Comparison of ENCODE assay signal across 10 mouse cellular contexts in the genomic region with DNA sequence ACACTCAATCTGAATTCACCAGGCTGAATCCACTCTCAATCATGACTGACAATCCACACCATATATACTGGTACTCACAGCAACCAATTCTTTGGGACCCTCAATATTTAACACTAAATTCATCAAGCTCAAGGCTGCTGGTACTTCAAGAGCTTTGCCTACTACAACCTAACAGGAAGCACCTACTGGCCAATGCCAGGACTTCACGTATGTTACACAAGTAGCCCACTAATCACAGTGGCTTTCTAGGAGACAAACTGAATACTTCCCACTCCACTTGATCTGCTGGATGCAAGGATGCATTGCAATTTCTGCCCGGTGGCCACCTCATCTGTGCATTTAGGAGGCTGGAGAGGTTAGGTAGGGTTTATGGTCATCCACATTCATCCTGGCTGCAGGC. TPM values are rescaled to one million over a fixed set of nuclear protein-coding genes. Genes with fewer than 3 reads are reported as not detected.
DNase-seq lines count a peak whose midpoint lies in the region; ATAC-seq and TF ChIP-seq lines count a peak whose summit lies in the region.
"Had no signal": no experiment of that assay in that cellular context is flagged by ENCODE, and none has a peak within 500 bp of the region (broad histone marks: within the 10 kb centered on the region; RNA-seq: fewer than 3 reads in every experiment).

No protein-coding gene starts in this region.

- no peaks in the 10 kb centered on the region for H3K9me3 ChIP-seq in kidney, embryonic 14.5 days (ENCODE audit: control insufficient read depth, low read length)
- H3K9me3 ChIP-seq in CH12.LX (replicated peaks; ENCODE audit: low read length): no peaks in the 10 kb centered on the region
- H3K9me3 ChIP-seq in forebrain, embryonic 15.5 days: no peaks in the 10 kb centered on the region
- H3K9me3 ChIP-seq in liver, postnatal 0 days (ENCODE audit: low read length): no peaks in the 10 kb centered on the region
- H3K9me3 ChIP-seq: G1E had no signal

- peak overlapping the region; percentile 35; the same call in 1 of the 2 replicates for H3K9ac ChIP-seq in kidney, embryonic 14.5 days (ENCODE audit: low read depth, low read length)
- H3K9ac ChIP-seq in CH12.LX (ENCODE audit: insufficient read depth, low read depth): peak overlapping the region; percentile 56
- H3K9ac ChIP-seq in forebrain, embryonic 15.5 days (replicated peaks): 0 out of 2 replicates have a peak overlapping the region, but pooled peaks have one; percentile 15
- H3K9ac ChIP-seq in liver, postnatal 0 days (replicated peaks): no peak overlapping the region

- TF ChIP-seq RAD21 in CH12.LX (IDR thresholded peaks at IDR 0.05; ENCODE audit: low read depth, low read length): no peak

- H3K36me3 ChIP-seq in kidney, embryonic 14.5 days (ENCODE audit: control insufficient read depth, insufficient read depth, low read length): peaks cover 29% of the 10 kb centered on the region
- H3K36me3 ChIP-seq in CH12.LX (replicated peaks in 1 of 2; ENCODE audit: control insufficient read depth in 1 of 2, insufficient read depth in 1 of 2, low read length in 1 of 2): peaks cover 17% of the 10 kb centered on the region in 2 experiments
- peaks cover 25% of the 10 kb centered on the region for H3K36me3 ChIP-seq in forebrain, embryonic 15.5 days
- peaks cover 24% of the 10 kb centered on the region for H3K36me3 ChIP-seq in liver, postnatal 0 days (replicated peaks; ENCODE audit: insufficient read depth, low read length)

- no peak for TF ChIP-seq EP300 in CH12.LX (IDR thresholded peaks at IDR 0.05; ENCODE audit: low read length)
- TF ChIP-seq EP300 in liver, postnatal 0 days (IDR thresholded peaks at IDR 0.05; ENCODE audit: low read depth): no peak

- in situ Hi-C loops in CH12.LX (cut with MboI; ENCODE audit: low pct_ligation_motif_present, low pct_unique_long_range_greater_than_20kb, low sequenced_read_pairs): no loop called here

- no peaks in the 10 kb centered on the region for H3K27me3 ChIP-seq in kidney, embryonic 14.5 days (ENCODE audit: control insufficient read depth, insufficient read depth, low read length)
- no peaks in the 10 kb centered on the region for H3K27me3 ChIP-seq in CH12.LX (replicated peaks)
- H3K27me3 ChIP-seq in forebrain, embryonic 15.5 days: no peaks in the 10 kb centered on the region
- no peaks in the 10 kb centered on the region for H3K27me3 ChIP-seq in liver, postnatal 0 days (ENCODE audit: insufficient read depth, low read length)

- TF ChIP-seq CTCF in CH12.LX (conservative IDR thresholded peaks at IDR 0.05 in 1 of 2, IDR thresholded peaks at IDR 0.05 in 1 of 2; ENCODE audit: low read depth in 2 of 2, low read length in 2 of 2): peak in 1 of 2 experiments; percentile 17; a peak in 1 of 4 replicates
- peak; percentile 33; the same call in 1 of the 2 replicates for TF ChIP-seq CTCF in liver, postnatal 0 days (IDR thresholded peaks at IDR 0.05; ENCODE audit: low read depth)

- ATAC-seq in kidney, embryonic 14.5 days (ENCODE audit: low FRiP score, low TSS enrichment): no peak
- no peak for ATAC-seq in forebrain, embryonic 15.5 days (replicated peaks)
- no peak for ATAC-seq in liver, postnatal 0 days

- H3K4me1 ChIP-seq in kidney, embryonic 14.5 days (ENCODE audit: control insufficient read depth, insufficient read depth, low read length): peaks cover 18% of the 10 kb centered on the region
- peaks cover 19 to 43% of the 10 kb centered on the region in 2 experiments for H3K4me1 ChIP-seq in CH12.LX (ENCODE audit: control insufficient read depth in 1 of 2, insufficient read depth in 2 of 2)
- peaks cover 39% of the 10 kb centered on the region for H3K4me1 ChIP-seq in forebrain, embryonic 15.5 days
- H3K4me1 ChIP-seq in liver, postnatal 0 days (ENCODE audit: insufficient read depth): peaks cover 29% of the 10 kb centered on the region

- no peak for TF ChIP-seq POLR2A in CH12.LX (IDR thresholded peaks at IDR 0.05; ENCODE audit: low read depth, low read length)

- peaks cover 73% of the 10 kb centered on the region for H3K79me2 ChIP-seq in CH12.LX (replicated peaks; ENCODE audit: control insufficient read depth, extremely low read depth, insufficient read depth, poor library complexity, severe bottlenecking)

- no peak for DNase-seq in kidney, postnatal 36 days
- no peak for DNase-seq in CH12.LX (ENCODE audit: extremely low read depth)
- DNase-seq in liver, postnatal 0 days: no peak
- DNase-seq in left cerebral cortex, adult 8-10 months (ENCODE audit: low spot score in 2 of 2): no peak
- DNase-seq in frontal cortex, adult 2 months (ENCODE audit: extremely low spot score in 1 of 2, low spot score in 1 of 2): no peak
- DNase-seq in thymus, postnatal 4 days: no peak
- DNase-seq: lung, postnatal 4 days had no signal

- H3K27ac ChIP-seq in kidney, embryonic 14.5 days (ENCODE audit: low read depth, low read length): no peak overlapping the region
- H3K27ac ChIP-seq in CH12.LX (ENCODE audit: insufficient read depth, low read depth): peak overlapping the region; percentile 66; the same call in 1 of the 2 replicates
- no peak overlapping the region for H3K27ac ChIP-seq in forebrain, embryonic 15.5 days (replicated peaks)
- H3K27ac ChIP-seq in liver, postnatal 0 days (ENCODE audit: low read depth): no peak overlapping the region

- dilution Hi-C loops in CH12.LX (cut with MboI; ENCODE audit: extremely low pct_ligation_motif_present, extremely low pct_unique_long_range_greater_than_20kb, low sequenced_read_pairs): no loop called here

- H3K4me3 ChIP-seq in kidney, embryonic 14.5 days (ENCODE audit: low read length): no peak overlapping the region
- peak overlapping the region; percentile 35 to 97 (median 44) for H3K4me3 ChIP-seq in CH12.LX (replicated peaks in 1 of 3; ENCODE audit: low read depth in 2 of 3, low read length in 2 of 3, poor library complexity in 1 of 3)
- H3K4me3 ChIP-seq in forebrain, embryonic 15.5 days: no peak overlapping the region
- no peak overlapping the region for H3K4me3 ChIP-seq in liver, postnatal 0 days (ENCODE audit: low read depth, low read length)

- WGBS in kidney, embryonic 14.5 days: 71% methylated on average over 2 of the region's 2 CpGs
- 77% methylated on average over 2 of the region's 2 CpGs for WGBS in forebrain, embryonic 15.5 days
- 62% methylated on average over 2 of the region's 2 CpGs for WGBS in liver, postnatal 0 days (ENCODE audit: insufficient replicate concordance)

- H3K4me2 ChIP-seq in kidney, embryonic 14.5 days (replicated peaks; ENCODE audit: low read depth, low read length): peak overlapping the region; percentile 0; the same call in 1 of the 2 replicates
- peak overlapping the region; percentile 100 for H3K4me2 ChIP-seq in CH12.LX (ENCODE audit: insufficient read depth, low read depth, poor library complexity, severe bottlenecking)
- no peak overlapping the region for H3K4me2 ChIP-seq in forebrain, embryonic 15.5 days (replicated peaks)
- H3K4me2 ChIP-seq in liver, postnatal 0 days (ENCODE audit: low read depth, low read length): peak overlapping the region; percentile 38; the same call in 1 of the 2 replicates

TF ChIP-seq in CH12.LX, 34 proteins besides CTCF, POLR2A, EP300 and RAD21:
- no peak for TF ChIP-seq SIN3A (IDR thresholded peaks at IDR 0.05; ENCODE audit: low read length)
- no peak for TF ChIP-seq USF2 (conservative IDR thresholded peaks at IDR 0.05; ENCODE audit: low read depth, low read length)
- TF ChIP-seq ZMIZ1 (IDR thresholded peaks at IDR 0.05; ENCODE audit: low read depth, low read length): no peak
- TF ChIP-seq BHLHE40 (IDR thresholded peaks at IDR 0.05; ENCODE audit: low read depth, low read length): no peak
- TF ChIP-seq MYC (IDR thresholded peaks at IDR 0.05; ENCODE audit: low read depth, low read length): no peak
- no peak for TF ChIP-seq ZC3H11A (IDR thresholded peaks at IDR 0.05; ENCODE audit: low read depth, low read length)
- no peak for TF ChIP-seq IRF4 (IDR thresholded peaks at IDR 0.05; ENCODE audit: low read depth, low read length)
- TF ChIP-seq GABPA (IDR thresholded peaks at IDR 0.05; ENCODE audit: insufficient replicate concordance, low read depth, low read length): no peak
- TF ChIP-seq NELFE (IDR thresholded peaks at IDR 0.05; ENCODE audit: low read depth, low read length): 0 out of 2 replicates have a peak, but pooled peaks have one; percentile 21
- 0 out of 2 replicates have a peak, but pooled peaks have one; percentile 15 for TF ChIP-seq JUND (conservative IDR thresholded peaks at IDR 0.05; ENCODE audit: low read depth, low read length)

RNA-seq across cellular contexts. Expression of a gene that starts 3.0 kb away (rescaled TPM):
- 228 and 351 TPM in 2 replicates for polyA plus RNA-seq in kidney, embryonic 14.5 days (2014; fragmentation: Nextera tagmentation; extraction: Ambion mirVana)
- total RNA-seq in CH12.LX (2012; rRNA removed): 186 and 259 TPM in 2 replicates
- 239 and 242 TPM in 2 replicates for total RNA-seq in CH12.LX (2014; rRNA removed)
- 204 and 205 TPM in 2 replicates for polyA plus RNA-seq in CH12.LX (2012; ENCODE audit: insufficient read length, low read depth)
- polyA plus RNA-seq in forebrain, embryonic 15.5 days (2015; fragmentation: Nextera tagmentation; extraction: Ambion mirVana): 145 TPM in 2 replicates
- polyA plus RNA-seq in liver, postnatal 0 days (2015; fragmentation: Nextera tagmentation; extraction: Ambion mirVana): 101 and 116 TPM in 2 replicates
- total RNA-seq in left cerebral cortex, adult 8-10 months (2022): 10 to 100 TPM; 42.0 to 49.3 (median 47.7) TPM
- polyA plus RNA-seq in frontal cortex, adult 2 months (2012; rRNA removed): 35.4 and 36.8 TPM in 2 replicates

RNA-seq across cellular contexts. Expression of a gene that starts 20.5 kb away (rescaled TPM):
- polyA plus RNA-seq in kidney, embryonic 14.5 days (2014; fragmentation: Nextera tagmentation; extraction: Ambion mirVana): 2.1 and 3.1 TPM in 2 replicates
- total RNA-seq in CH12.LX (2012; rRNA removed) (0.55 and 0.89 TPM in 2 replicates), CH12.LX (2014; rRNA removed) (0.30 and 0.36 TPM in 2 replicates)
- 0.20 and 0.40 TPM in 2 replicates for polyA plus RNA-seq in CH12.LX (2012; ENCODE audit: insufficient read length, low read depth)
- 17.3 and 18.5 TPM in 2 replicates for polyA plus RNA-seq in forebrain, embryonic 15.5 days (2015; fragmentation: Nextera tagmentation; extraction: Ambion mirVana)
- 0.28 and 0.51 TPM in 2 replicates for polyA plus RNA-seq in liver, postnatal 0 days (2015; fragmentation: Nextera tagmentation; extraction: Ambion mirVana)
- total RNA-seq in left cerebral cortex, adult 8-10 months (2022): 1 to 10 TPM; 5.5 to 7.1 (median 6.1) TPM
- polyA plus RNA-seq in frontal cortex, adult 2 months (2012; rRNA removed): 2.4 TPM in 2 replicates

RNA-seq across cellular contexts. Expression of a gene that starts 25.3 kb away (rescaled TPM):
- 8.6 and 11.6 TPM in 2 replicates for polyA plus RNA-seq in kidney, embryonic 14.5 days (2014; fragmentation: Nextera tagmentation; extraction: Ambion mirVana)
- total RNA-seq in CH12.LX (2012; rRNA removed) (1.8 and 2.2 TPM in 2 replicates), CH12.LX (2014; rRNA removed) (1.5 and 1.8 TPM in 2 replicates)
- 4.4 and 4.6 TPM in 2 replicates for polyA plus RNA-seq in CH12.LX (2012; ENCODE audit: insufficient read length, low read depth)
- 16.5 and 17.5 TPM in 2 replicates for polyA plus RNA-seq in forebrain, embryonic 15.5 days (2015; fragmentation: Nextera tagmentation; extraction: Ambion mirVana)
- 1.4 and 1.6 TPM in 2 replicates for polyA plus RNA-seq in liver, postnatal 0 days (2015; fragmentation: Nextera tagmentation; extraction: Ambion mirVana)
- total RNA-seq in left cerebral cortex, adult 8-10 months (2022): 10 to 100 TPM; 19.2 to 24.5 (median 20.1) TPM
- polyA plus RNA-seq in frontal cortex, adult 2 months (2012; rRNA removed): 14.3 and 15.4 TPM in 2 replicates

Comparison
In these comparisons a context has a peak if more than half of its experiments do, and no peak if none do; other contexts are left out.
1. H3K4me3 ChIP-seq: peak in CH12.LX (3 of 3); none in kidney, embryonic 14.5 days (single experiment), forebrain, embryonic 15.5 days (single experiment) and liver, postnatal 0 days (single experiment).